Mouse (Mus musculus): ENCODE results near the gene Olfr930. TPM values are rescaled to one million over a fixed set of nuclear protein-coding genes. Genes with fewer than 3 reads are reported as not detected.

Gene Olfr930
- polyA plus RNA-seq (2014; fragmentation: Nextera tagmentation; extraction: Ambion mirVana) = not detected in 2 replicates

GRCm38 (mm10) chr9:38929509-38929908 lies at the start of gene Olfr930:
Gene Olfr930, plus strand, starts transcription at chr9:38929809.
- ATAC-seq (replicated peaks; ENCODE audit: low FRiP score) (no peak), DNase-seq (ENCODE audit: low spot score) (no peak)
- H3K9ac ChIP-seq (ENCODE audit: low read length) = no peak within 1 kb of the TSS
- H3K4me1 ChIP-seq (replicated peaks; ENCODE audit: control insufficient read depth, insufficient read depth, low read length) = no peaks in the 10 kb centered on the region
- no peaks in the 10 kb centered on the region for H3K9me3 ChIP-seq (ENCODE audit: control insufficient read depth, low read length)
- no peak within 1 kb of the TSS for H3K4me2 ChIP-seq (ENCODE audit: low read depth, low read length, severe bottlenecking)
- no peaks in the 10 kb centered on the region for H3K36me3 ChIP-seq (ENCODE audit: control insufficient read depth, insufficient read depth, low read length)
- H3K4me3 ChIP-seq (ENCODE audit: low read depth, low read length) = no peak within 1 kb of the TSS
- no peak within 1 kb of the TSS for H3K27ac ChIP-seq (ENCODE audit: low read depth, low read length)
- H3K27me3 ChIP-seq (ENCODE audit: control insufficient read depth, insufficient read depth, low read length) = no peaks in the 10 kb centered on the region

DNA sequence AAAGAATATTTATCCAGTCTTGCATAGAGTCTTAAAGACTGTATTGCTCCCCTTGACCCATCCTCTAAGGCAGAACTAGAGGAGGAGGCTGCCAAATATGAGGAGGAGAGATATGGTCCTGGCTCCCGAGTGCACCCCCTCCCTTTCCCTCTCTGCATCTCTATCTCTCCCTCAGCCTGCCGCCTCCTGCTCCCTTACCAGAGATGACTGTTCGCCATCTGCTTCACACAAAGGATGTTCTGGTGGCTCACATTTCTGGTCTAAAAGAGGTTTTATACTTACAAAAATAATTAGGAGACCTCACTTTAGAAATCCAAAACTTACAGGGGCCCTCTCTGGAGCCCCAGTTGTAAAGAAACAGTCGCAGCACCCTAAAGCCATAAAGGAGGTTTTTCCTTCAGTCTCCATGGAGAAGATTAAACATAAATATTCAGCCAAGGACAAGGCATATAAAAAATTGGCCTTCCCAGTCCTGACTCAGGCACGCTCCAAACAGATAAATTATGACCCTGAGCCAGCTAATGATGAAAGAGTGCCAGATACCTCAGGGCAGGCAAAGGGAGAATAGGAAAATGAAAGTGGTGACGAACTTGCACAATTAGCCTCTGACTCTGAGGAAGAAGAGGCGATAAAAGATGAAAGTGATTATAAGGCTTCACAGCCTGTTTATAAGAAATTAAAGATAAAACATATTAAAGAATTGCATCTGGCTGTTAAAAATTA lies 24.0 kb downstream of the Olfr930 start:
- Histone ChIP-seq H3K4me3 (ENCODE audit: low read depth, low read length) (no peak overlapping the region), H3K4me1 (replicated peaks; ENCODE audit: control insufficient read depth, insufficient read depth, low read length) (no peaks in the 10 kb centered on the region), H3K9ac (ENCODE audit: low read length) (no peak overlapping the region), H3K36me3 (ENCODE audit: control insufficient read depth, insufficient read depth, low read length) (no peaks in the 10 kb centered on the region), H3K9me3 (ENCODE audit: control insufficient read depth, low read length) (no peaks in the 10 kb centered on the region), H3K27ac (ENCODE audit: low read depth, low read length) (no peak overlapping the region), H3K4me2 (ENCODE audit: low read depth, low read length, severe bottlenecking) (no peak overlapping the region), H3K27me3 (ENCODE audit: control insufficient read depth, insufficient read depth, low read length) (no peaks in the 10 kb centered on the region)
- 88% methylated on average over 7 of the region's 7 CpGs for WGBS
- ATAC-seq (replicated peaks; ENCODE audit: low FRiP score) (no peak), DNase-seq (ENCODE audit: low spot score) (no peak)

GRCm38 (mm10) chr9:38954124-38954416 lies 24.5 kb downstream of the Olfr930 start:
- H3K36me3 ChIP-seq (ENCODE audit: control insufficient read depth, insufficient read depth, low read length) = no peaks in the 10 kb centered on the region
- WGBS = 91% methylated on average over 4 of the region's 4 CpGs
- no peaks in the 10 kb centered on the region for H3K4me1 ChIP-seq (replicated peaks; ENCODE audit: control insufficient read depth, insufficient read depth, low read length)
- H3K4me3 ChIP-seq (ENCODE audit: low read depth, low read length) = no peak overlapping the region
- no peaks in the 10 kb centered on the region for H3K27me3 ChIP-seq (ENCODE audit: control insufficient read depth, insufficient read depth, low read length)
- no peaks in the 10 kb centered on the region for H3K9me3 ChIP-seq (ENCODE audit: control insufficient read depth, low read length)
- no peak overlapping the region for H3K4me2 ChIP-seq (ENCODE audit: low read depth, low read length, severe bottlenecking)
- no peak overlapping the region for H3K9ac ChIP-seq (ENCODE audit: low read length)
- H3K27ac ChIP-seq (ENCODE audit: low read depth, low read length) = no peak overlapping the region
- DNase-seq (ENCODE audit: low spot score) (no peak), ATAC-seq (replicated peaks; ENCODE audit: low FRiP score) (no peak)

GRCm38 (mm10) chr9:38972013-38972412 lies 42.4 kb downstream of the Olfr930 start, which contains the start of gene Olfr933:
Gene Olfr933, plus strand, starts transcription at chr9:38972313.
- no peak within 1 kb of the TSS for H3K4me2 ChIP-seq (ENCODE audit: low read depth, low read length, severe bottlenecking)
- no peaks in the 10 kb centered on the region for H3K4me1 ChIP-seq (replicated peaks; ENCODE audit: control insufficient read depth, insufficient read depth, low read length)
- DNase-seq (ENCODE audit: low spot score) (no peak), ATAC-seq (replicated peaks; ENCODE audit: low FRiP score) (no peak)
- no peak within 1 kb of the TSS for H3K9ac ChIP-seq (ENCODE audit: low read length)
- no peak within 1 kb of the TSS for H3K27ac ChIP-seq (ENCODE audit: low read depth, low read length)
- H3K9me3 ChIP-seq (ENCODE audit: control insufficient read depth, low read length) = no peaks in the 10 kb centered on the region
- WGBS = 84% methylated on average over 4 of the region's 4 CpGs
- no peaks in the 10 kb centered on the region for H3K27me3 ChIP-seq (ENCODE audit: control insufficient read depth, insufficient read depth, low read length)
- H3K4me3 ChIP-seq (ENCODE audit: low read depth, low read length) = no peak within 1 kb of the TSS
- H3K36me3 ChIP-seq (ENCODE audit: control insufficient read depth, insufficient read depth, low read length) = no peaks in the 10 kb centered on the region

Other genes starting within 250 kb of the Olfr930 start
- not detected in 2 replicates for gene Olfr919, start 226.1 kb upstream of the Olfr930 start, polyA plus RNA-seq (2014; fragmentation: Nextera tagmentation; extraction: Ambion mirVana)
- gene Vwa5a, start 211.5 kb upstream of the Olfr930 start, polyA plus RNA-seq (2014; fragmentation: Nextera tagmentation; extraction: Ambion mirVana) = 9.1 and 9.7 TPM in 2 replicates
- not detected in 2 replicates for gene Olfr920, start 177.5 kb upstream of the Olfr930 start, polyA plus RNA-seq (2014; fragmentation: Nextera tagmentation; extraction: Ambion mirVana)
- not detected in 2 replicates for gene Olfr921, start 156.7 kb upstream of the Olfr930 start, polyA plus RNA-seq (2014; fragmentation: Nextera tagmentation; extraction: Ambion mirVana)
- gene Olfr922, start 115.2 kb upstream of the Olfr930 start, polyA plus RNA-seq (2014; fragmentation: Nextera tagmentation; extraction: Ambion mirVana) = not detected in 2 replicates
- gene Olfr923, start 103.3 kb upstream of the Olfr930 start, polyA plus RNA-seq (2014; fragmentation: Nextera tagmentation; extraction: Ambion mirVana) = not detected in 2 replicates
- gene Olfr924, start 85.4 kb upstream of the Olfr930 start, polyA plus RNA-seq (2014; fragmentation: Nextera tagmentation; extraction: Ambion mirVana) = not detected in 2 replicates
- not detected in 2 replicates for gene Olfr26, start 74.7 kb upstream of the Olfr930 start, polyA plus RNA-seq (2014; fragmentation: Nextera tagmentation; extraction: Ambion mirVana)
- gene Olfr926, start 52.7 kb upstream of the Olfr930 start, polyA plus RNA-seq (2014; fragmentation: Nextera tagmentation; extraction: Ambion mirVana) = not detected in 2 replicates
- gene Olfr933, start 42.5 kb downstream of the Olfr930 start, polyA plus RNA-seq (2014; fragmentation: Nextera tagmentation; extraction: Ambion mirVana) = not detected in 2 replicates
- gene Olfr934, start 58.5 kb downstream of the Olfr930 start, polyA plus RNA-seq (2014; fragmentation: Nextera tagmentation; extraction: Ambion mirVana) = not detected in 2 replicates
- not detected in 2 replicates for gene Olfr935, start 69.9 kb downstream of the Olfr930 start, polyA plus RNA-seq (2014; fragmentation: Nextera tagmentation; extraction: Ambion mirVana)
- gene Olfr146, start 93.6 kb downstream of the Olfr930 start, polyA plus RNA-seq (2014; fragmentation: Nextera tagmentation; extraction: Ambion mirVana) = not detected in 2 replicates
- not detected in 2 replicates for gene Olfr937, start 135.1 kb downstream of the Olfr930 start, polyA plus RNA-seq (2014; fragmentation: Nextera tagmentation; extraction: Ambion mirVana)
- not detected in 2 replicates for gene Olfr938, start 149.1 kb downstream of the Olfr930 start, polyA plus RNA-seq (2014; fragmentation: Nextera tagmentation; extraction: Ambion mirVana)
- gene Olfr27, start 198.3 kb downstream of the Olfr930 start, polyA plus RNA-seq (2014; fragmentation: Nextera tagmentation; extraction: Ambion mirVana) = not detected in 2 replicates
- gene Olfr943, start 236.5 kb downstream of the Olfr930 start, polyA plus RNA-seq (2014; fragmentation: Nextera tagmentation; extraction: Ambion mirVana) = not detected in 2 replicates

All from forebrain, embryonic 11.5 days (tissue).